Mouse (Mus musculus): ENCODE measurements around the gene Olfr44.

DNA sequence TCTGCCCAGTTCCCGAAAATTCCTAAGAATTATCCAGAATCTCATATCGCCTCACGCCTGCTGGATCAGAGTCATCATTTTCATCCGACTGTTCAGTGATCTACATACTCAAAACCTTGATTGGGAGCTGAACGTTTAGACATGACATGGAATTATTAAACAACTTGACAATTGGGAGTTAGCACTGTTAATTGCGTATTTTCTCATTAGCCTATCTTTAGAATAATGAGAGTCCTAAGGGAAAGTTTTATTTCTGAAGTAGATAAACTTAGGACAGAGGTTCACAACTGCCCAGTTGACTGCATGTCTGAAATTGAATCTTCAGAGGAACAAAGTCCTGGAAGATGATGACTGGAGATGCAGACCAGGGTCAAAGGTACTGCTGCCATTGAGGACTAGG is 37.4 kb downstream of the Olfr44 start, which contains the start of gene Olfr954:
- TF ChIP-seq CTCF (IDR thresholded peaks at IDR 0.05; ENCODE audit: low read depth) = no peak
- TF ChIP-seq EP300 (optimal IDR thresholded peaks at IDR 0.05) = no peak

All from stomach, postnatal 0 days (tissue).